Mouse (Mus musculus): ENCODE data around the gene Tbc1d22a. TPM values are rescaled to one million over a fixed set of nuclear protein-coding genes. Genes with fewer than 3 reads are reported as not detected.

The Tbc1d22a gene
- total RNA-seq, 2 experiments from 2014 or later: 16.5 to 20.6 TPM

GRCm38 (mm10) chr15:86411532-86412080, 197.3 kb downstream of the Tbc1d22a start:
- no peak for DNase-seq

DNA sequence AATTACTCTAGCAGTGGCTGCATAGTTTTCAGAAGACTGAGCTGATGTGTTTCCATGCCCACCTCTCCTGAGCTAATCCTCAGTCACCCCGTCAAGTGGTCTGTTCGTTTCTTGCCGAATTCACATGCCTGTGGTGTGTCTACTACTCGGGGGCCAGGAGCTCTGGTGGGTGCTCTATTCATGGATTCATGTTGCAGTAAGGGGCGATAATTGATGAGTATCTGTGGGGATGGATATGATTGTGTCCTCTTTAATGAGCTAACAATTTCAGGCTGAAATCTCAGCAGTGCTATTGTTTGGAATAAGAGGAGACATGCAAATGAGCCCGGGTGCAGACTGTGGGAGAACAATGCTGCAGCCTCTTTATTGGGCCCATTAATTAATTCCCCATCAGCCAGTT, 201.7 kb downstream of the Tbc1d22a start:
- no peak for DNase-seq

DNA sequence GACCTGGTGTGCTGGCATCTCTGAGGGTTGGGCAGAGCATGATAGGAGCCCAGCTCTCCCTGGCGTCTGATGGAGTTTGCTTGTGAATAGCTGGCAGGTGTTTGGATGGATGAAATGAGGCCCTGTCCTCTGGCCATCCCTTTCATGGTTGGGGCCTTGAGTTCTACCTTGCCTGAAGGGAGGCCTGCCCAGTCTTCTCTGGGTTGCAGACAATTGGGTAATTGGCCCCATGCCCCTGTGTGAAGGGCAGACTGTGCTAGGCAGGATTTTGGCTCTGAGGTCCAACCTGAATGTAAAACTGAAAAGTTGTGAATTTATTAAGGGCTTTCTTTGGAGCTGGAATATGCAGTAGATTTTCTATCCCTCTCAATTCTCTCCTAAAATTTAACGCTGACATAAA, 204.2 kb downstream of the Tbc1d22a start:
- DNase-seq: no peak

GRCm38 (mm10) chr15:86419620-86420019, 205.4 kb downstream of the Tbc1d22a start:
- no peak for DNase-seq

DNA sequence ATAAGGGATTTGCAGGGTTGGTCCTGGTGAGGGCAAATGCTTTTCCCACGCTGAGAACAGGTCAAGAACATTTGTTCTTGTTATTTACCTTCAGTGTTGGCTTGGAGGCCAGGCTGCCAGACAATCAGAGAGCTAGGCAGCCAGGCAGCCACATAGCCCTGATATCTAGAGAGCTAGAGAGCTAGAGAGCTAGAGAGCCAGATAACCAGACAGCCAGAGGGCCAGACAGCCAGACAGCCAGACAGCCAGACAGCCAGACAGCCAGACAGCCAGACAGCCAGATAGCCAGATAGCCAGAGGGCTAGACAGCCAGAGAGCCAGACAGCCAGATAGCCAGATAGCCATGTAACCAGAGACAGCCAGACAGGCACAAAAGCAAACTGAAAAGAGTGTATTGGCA, 208.6 kb downstream of the Tbc1d22a start:
- DNase-seq: no peak

GRCm38 (mm10) chr15:86423884-86424283, 209.6 kb downstream of the Tbc1d22a start:
- DNase-seq: no peak

- DNase-seq: no peak
Observed at GRCm38 (mm10) chr15:86424971-86425370, 210.7 kb downstream of the Tbc1d22a start.

DNA sequence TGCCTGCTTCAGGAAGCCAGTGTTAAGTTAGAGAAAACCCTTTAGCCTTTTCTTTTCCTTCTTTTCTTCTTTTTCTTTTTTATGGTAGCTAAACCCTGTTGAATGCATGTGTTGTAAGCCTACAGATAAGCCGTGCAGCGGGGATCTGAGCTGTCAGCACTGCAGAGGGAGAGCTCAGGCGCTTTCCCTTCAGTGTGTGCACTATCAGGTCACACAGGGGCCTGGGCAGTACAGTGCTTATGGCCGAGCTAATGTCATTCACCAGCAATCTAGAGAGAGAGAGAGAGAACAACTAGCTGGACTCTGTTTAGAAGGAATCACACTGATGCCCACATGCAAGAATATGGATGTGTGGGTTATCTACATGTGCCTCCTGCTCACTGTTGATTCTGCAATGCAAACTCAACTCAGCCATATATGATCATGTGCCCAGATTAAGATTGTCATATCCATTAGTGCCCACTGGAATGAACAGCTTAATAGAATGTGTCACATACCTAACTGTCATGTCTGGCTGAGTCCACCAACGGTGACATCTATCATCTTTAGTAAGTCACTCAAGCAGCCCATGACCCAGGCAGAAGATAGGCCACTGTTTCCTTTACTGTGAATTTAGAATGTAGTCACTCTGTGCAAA, 212.2 kb downstream of the Tbc1d22a start:
- no peak for DNase-seq

GRCm38 (mm10) chr15:86427439-86427838, 213.2 kb downstream of the Tbc1d22a start:
- no peak for DNase-seq

DNA sequence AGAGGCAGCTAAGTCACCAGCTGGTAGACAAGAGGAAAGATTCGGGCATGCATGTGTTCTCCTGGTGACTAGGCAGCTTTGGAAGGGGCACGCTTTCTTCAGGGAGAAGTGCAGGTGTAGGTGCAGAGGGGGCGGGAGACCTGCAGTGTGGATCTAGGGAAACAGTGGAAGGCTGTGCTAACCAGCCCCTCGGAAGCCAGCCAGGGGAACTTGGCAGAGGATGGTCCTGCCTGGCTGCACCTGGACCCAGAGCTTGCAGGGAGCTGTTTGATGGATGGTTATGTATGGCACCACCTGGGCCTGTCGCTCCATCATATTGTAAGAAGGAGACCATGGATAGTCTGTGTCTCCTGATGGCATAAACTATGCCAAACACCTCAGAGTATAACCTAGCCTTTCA, 214.2 kb downstream of the Tbc1d22a start:
- DNase-seq: no peak

DNA sequence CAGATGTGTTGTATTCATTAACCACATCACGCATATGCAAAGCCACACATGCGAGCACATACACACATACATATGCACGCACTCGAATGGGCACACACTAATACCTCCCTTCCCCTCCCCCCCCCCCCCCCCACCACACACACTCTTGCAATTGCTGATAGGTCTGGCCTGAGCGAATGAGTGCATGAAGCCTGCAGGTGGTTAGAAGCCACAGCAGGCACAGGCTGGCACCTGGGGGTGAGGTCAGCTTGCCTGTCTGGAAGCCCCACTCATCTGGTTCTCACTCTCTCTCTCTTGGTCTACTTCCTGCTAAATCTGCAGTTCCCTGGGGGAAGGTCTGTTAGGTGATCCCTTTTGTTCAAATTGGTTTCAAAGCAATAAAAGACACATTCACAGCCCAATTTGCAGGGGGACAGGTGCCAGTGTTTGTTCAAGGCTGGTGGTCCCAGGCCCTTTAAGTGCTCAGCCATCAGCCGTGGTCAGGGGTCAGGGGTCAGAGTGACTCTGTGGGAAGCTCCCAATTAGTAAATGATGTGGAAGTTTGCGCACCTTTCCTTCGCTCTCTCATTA, 215.6 kb downstream of the Tbc1d22a start:
- DNase-seq: no peak

GRCm38 (mm10) chr15:86431539-86432080, 217.4 kb downstream of the Tbc1d22a start:
- DNase-seq: no peak

DNA sequence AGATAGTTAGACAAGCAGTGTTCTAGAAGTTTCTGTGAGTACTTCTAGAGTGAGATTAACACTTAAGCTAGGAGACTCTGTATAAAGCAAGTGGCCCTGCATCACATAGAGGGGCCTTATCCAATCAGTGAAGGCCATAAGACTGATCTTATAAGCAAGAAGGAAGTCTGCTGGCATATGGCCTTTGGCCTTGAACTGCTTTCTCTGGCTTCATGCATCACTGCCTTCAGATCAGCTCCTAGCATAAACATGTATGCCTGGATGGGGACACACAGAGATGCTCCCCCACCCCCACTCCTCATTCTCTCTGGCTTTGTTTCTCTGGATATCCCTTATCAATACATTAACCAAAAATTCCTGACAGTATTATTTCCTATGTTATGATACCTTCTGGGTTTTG, 218.5 kb downstream of the Tbc1d22a start:
- no peak for DNase-seq

- DNase-seq: no peak
Observed at GRCm38 (mm10) chr15:86433378-86433777, 219.1 kb downstream of the Tbc1d22a start.

- DNase-seq: no peak
Observed at GRCm38 (mm10) chr15:86434241-86434640, 220.0 kb downstream of the Tbc1d22a start.

DNA sequence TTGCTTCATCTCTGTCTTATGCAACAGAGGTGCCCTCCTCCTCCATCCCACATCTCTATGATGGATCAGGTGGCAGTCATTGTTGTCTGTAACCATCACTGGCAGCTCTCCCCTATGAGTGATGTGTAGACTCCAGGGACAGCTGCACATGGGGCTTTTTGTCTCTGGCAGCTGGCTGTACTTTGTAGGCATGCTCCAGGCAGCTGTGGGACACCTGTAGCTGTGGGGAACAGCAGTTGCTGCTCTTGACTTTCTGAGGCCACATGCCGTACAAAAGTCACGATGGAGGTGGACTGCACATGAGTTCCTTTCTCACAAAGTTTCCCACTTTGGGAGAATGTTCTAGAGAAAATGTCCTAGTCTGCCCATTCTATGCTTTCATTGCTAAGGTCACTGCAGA, 223.1 kb downstream of the Tbc1d22a start:
- DNase-seq: no peak

DNA sequence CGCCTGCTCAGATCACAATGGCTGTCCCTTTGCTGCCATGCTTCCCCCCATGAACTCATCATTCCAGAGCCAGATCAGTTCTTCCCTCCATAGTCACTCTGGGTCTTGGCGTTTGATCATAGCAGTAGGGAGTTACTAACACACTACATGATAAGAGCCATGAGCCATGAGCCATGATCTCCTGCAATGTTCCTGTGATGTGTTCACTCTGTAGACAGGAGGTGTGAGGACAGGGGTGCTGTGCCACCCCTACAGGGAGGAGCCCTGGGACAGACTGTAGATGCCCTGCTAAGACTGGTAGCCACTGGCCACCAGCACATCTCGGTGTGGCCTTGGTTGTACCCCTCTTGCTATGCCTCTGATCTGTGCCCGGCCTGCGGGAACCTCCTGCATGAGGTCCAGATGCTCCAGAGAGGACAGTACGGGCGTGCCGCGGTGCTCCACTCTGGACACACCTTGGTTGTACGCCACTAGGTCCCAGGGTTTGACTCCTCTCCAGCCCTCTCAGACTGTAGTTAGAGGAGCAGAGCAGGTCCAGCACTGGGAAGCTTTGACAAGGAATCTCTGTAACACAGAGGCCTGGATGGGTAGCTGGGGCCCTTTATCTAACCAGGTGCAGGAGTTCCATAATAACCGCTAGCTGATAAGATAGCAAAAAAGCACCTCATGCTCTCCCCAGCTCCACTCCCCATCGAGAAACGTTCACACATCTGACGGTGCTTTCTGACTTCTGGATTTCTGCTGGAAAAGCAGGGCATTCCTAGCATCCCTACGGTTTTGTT, 224.9 kb downstream of the Tbc1d22a start:
- no peak for DNase-seq

DNA sequence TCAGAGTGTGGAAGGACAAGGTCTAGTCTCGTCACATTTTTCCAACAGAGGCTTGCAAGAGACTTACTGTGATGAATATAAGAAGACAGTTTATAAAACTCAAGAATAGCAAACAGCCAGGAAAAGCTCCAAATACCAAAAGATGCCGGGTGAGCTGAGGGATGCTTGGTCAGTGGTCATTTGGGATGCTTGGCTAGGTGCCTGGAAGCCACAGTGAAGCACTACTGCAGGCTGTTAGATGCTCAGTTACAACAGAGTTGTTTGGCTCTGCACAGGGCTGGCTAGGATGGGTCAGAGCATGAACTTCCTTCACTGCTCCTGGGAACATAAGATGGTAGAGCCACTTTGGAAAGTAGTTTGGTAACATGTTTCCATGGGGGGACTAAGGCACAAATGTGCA, 230.0 kb downstream of the Tbc1d22a start:
- no peak for DNase-seq

- no peak for DNase-seq
Observed at GRCm38 (mm10) chr15:86446064-86446463, 231.8 kb downstream of the Tbc1d22a start.

- DNase-seq: no peak
Observed at GRCm38 (mm10) chr15:86447251-86447650, 233.0 kb downstream of the Tbc1d22a start.

- no peak for DNase-seq
Observed at GRCm38 (mm10) chr15:86449236-86449635, 235.0 kb downstream of the Tbc1d22a start.

DNA sequence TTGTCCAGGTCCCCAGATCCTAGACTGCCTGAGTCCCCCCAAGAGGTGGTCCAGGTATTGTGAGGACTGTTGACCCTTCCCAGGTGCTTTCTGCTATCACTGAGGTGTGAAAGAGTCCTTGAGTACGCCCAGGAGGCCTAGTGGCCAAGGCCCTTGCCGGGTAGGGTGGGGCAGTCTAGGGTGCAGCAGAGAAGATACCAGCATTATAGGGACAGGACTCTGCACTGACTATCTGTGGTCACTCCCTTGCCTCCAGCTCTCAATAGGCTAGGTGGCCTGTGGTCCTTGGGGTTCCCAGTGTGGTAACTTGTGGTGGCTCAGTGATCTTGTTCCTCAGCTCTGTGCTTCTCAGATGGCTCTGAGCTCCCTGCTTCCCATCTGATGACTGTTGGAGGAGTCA, 235.5 kb downstream of the Tbc1d22a start:
- no peak for DNase-seq

GRCm38 (mm10) chr15:86459413-86459812, 245.2 kb downstream of the Tbc1d22a start:
- DNase-seq: no peak

Data from heart, postnatal 4 days (tissue).